Mouse (Mus musculus): ENCODE results near the gene Ifrd2. TPM values are rescaled to one million over a fixed set of nuclear protein-coding genes. Genes with fewer than 3 reads are reported as not detected.
A peak's percentile ranks its signal among the peaks of the same experiment; 100 is the strongest.

The Ifrd2 gene
- total and polyA plus RNA-seq, 2 experiments, result 21.5 to 54.6 TPM

DNA sequence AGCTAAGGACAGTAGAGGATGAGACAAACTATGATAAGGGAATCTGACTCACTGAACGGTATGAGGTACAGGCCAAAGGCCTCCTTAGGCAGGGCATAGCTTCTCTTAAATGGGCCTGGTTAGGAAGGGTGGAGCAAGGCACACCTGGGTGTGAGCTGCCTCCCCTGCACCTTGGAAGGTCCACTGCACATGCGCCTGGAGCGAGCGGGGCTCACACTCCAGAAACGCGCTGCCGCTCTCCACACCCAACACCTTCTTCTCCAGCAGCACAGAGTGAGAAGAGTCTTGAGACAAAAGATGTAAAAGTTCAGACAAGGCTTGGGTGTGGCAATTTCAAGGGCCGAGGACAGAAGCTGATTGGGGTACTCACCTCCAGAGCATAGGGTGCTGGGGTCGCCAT is 12.0 kb downstream of the Ifrd2 start:
- TF ChIP-seq CTCF (IDR thresholded peaks at IDR 0.05; ENCODE audit: low read depth, low read length), result no peak
- no peak for TF ChIP-seq POLR2A (IDR thresholded peaks at IDR 0.05; ENCODE audit: extremely low read depth, insufficient read depth, low read length)
- WGBS, result 88% methylated on average over 9 of the region's 9 CpGs
- Histone ChIP-seq H3K27ac (replicated peaks; ENCODE audit: insufficient read depth, low read depth, low read length) (no peak overlapping the region), H3K27me3 (ENCODE audit: control insufficient read depth, insufficient read depth, low read length) (no peaks in the 10 kb centered on the region), H3K36me3 (ENCODE audit: control insufficient read depth, insufficient read depth, low read length) (no peaks in the 10 kb centered on the region), H3K4me3 (ENCODE audit: insufficient read depth, low read depth, low read length) (no peak overlapping the region), H3K9ac (ENCODE audit: low read depth, low read length) (no peak overlapping the region), H3K4me1 (ENCODE audit: control insufficient read depth, insufficient read depth, low read length) (peaks cover 10% of the 10 kb centered on the region; the same call in 1 of the 2 replicates), H3K79me2 (ENCODE audit: control insufficient read depth, insufficient read depth, low read length) (no peaks in the 10 kb centered on the region)
- DNase-seq (ENCODE audit: extremely low read depth, low read depth, low spot score), result no peak

DNA sequence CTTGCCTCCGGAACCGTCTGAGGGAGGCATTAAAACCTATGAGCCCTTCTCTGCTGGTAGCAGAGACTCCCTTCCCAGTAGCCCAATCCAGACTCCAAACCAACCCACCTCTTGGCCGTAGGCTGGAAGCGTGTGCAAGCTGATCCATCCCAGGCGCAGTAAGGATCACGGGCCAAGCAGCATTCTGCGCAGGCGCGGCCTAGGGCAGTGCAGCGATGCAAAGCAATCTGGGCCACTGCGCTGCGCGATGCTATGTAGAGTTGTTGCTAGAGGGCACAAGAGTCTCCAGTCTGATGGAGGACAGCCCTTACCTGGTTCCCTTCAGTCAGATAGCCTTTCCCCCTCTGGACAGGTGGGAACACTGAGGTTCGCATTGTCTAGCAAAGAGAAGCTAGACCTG is 12.4 kb downstream of the Ifrd2 start:
- 90% methylated on average over 14 of the region's 14 CpGs for WGBS
- no peak overlapping the region for H3K4me3 ChIP-seq (ENCODE audit: insufficient read depth, low read depth, low read length)
- H3K27ac ChIP-seq (replicated peaks; ENCODE audit: insufficient read depth, low read depth, low read length), result no peak overlapping the region
- H3K4me1 ChIP-seq (ENCODE audit: control insufficient read depth, insufficient read depth, low read length), result peaks cover 10% of the 10 kb centered on the region; the same call in 1 of the 2 replicates
- TF ChIP-seq CTCF (IDR thresholded peaks at IDR 0.05; ENCODE audit: low read depth, low read length) (no peak), POLR2A (IDR thresholded peaks at IDR 0.05; ENCODE audit: extremely low read depth, insufficient read depth, low read length) (no peak)
- H3K36me3 ChIP-seq (ENCODE audit: control insufficient read depth, insufficient read depth, low read length), result no peaks in the 10 kb centered on the region
- no peaks in the 10 kb centered on the region for H3K79me2 ChIP-seq (ENCODE audit: control insufficient read depth, insufficient read depth, low read length)
- no peak overlapping the region for H3K9ac ChIP-seq (ENCODE audit: low read depth, low read length)
- H3K27me3 ChIP-seq (ENCODE audit: control insufficient read depth, insufficient read depth, low read length), result no peaks in the 10 kb centered on the region
- no peak for DNase-seq (ENCODE audit: extremely low read depth, low read depth, low spot score)

DNA sequence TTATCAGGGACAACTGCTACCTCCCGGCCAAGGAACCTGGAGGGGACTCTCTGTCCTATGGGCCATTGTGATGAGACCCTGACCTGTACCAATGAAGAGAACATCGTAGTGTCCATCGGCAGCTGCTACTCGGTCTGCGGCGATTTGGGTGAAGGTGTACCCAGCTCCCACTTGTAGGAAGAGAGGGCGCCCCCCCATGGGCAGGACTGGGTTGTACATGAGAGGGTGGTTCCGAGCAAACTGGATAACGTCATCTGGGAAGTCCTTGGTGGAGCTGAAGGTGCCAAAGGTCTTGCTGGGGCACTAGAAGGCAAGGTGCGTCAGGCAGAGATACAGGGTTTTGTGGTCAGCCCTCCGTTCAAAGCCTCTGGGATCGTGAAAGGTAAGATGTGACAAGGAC is 13.3 kb downstream of the Ifrd2 start:
- peaks cover 10% of the 10 kb centered on the region; the same call in 1 of the 2 replicates for H3K4me1 ChIP-seq (ENCODE audit: control insufficient read depth, insufficient read depth, low read length)
- peak; percentile 66 for DNase-seq (ENCODE audit: extremely low read depth, low read depth, low spot score)
- H3K4me3 ChIP-seq (ENCODE audit: insufficient read depth, low read depth, low read length), result no peak overlapping the region

DNA sequence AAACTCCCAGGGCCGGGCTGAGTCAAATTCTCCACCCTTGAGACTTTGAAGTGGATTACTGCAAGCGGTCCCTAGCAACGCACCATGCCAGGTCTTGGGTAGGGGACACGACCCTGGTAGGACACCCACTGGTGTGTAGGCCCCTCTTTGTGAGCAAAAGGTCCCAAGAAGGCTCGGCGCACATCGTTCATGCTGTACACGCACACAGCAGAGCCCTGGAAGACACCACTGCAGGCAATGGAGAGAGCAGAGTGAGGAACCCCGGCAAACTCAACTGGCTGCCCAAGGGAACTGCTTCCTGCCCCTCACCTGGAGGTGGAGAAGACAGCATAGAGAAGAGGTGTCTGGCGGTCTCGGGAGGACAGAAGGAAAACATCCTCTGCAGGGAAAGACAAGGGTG is 13.8 kb downstream of the Ifrd2 start:
- Histone ChIP-seq H3K27me3 (ENCODE audit: control insufficient read depth, insufficient read depth, low read length) (no peaks in the 10 kb centered on the region), H3K9ac (ENCODE audit: low read depth, low read length) (no peak overlapping the region), H3K27ac (replicated peaks; ENCODE audit: insufficient read depth, low read depth, low read length) (no peak overlapping the region), H3K4me3 (ENCODE audit: insufficient read depth, low read depth, low read length) (no peak overlapping the region), H3K4me1 (ENCODE audit: control insufficient read depth, insufficient read depth, low read length) (peaks cover 10% of the 10 kb centered on the region; the same call in 1 of the 2 replicates), H3K79me2 (ENCODE audit: control insufficient read depth, insufficient read depth, low read length) (no peaks in the 10 kb centered on the region), H3K36me3 (ENCODE audit: control insufficient read depth, insufficient read depth, low read length) (no peaks in the 10 kb centered on the region)
- no peak for TF ChIP-seq CTCF (IDR thresholded peaks at IDR 0.05; ENCODE audit: low read depth, low read length)
- TF ChIP-seq POLR2A (IDR thresholded peaks at IDR 0.05; ENCODE audit: extremely low read depth, insufficient read depth, low read length), result no peak
- no peak for DNase-seq (ENCODE audit: extremely low read depth, low read depth, low spot score)
- 89% methylated on average over 11 of the region's 11 CpGs for WGBS

More for the DNA sequence above, 13.3 kb downstream of the Ifrd2 start:
- H3K27me3 ChIP-seq (ENCODE audit: control insufficient read depth, insufficient read depth, low read length), result no peaks in the 10 kb centered on the region
- H3K36me3 ChIP-seq (ENCODE audit: control insufficient read depth, insufficient read depth, low read length), result no peaks in the 10 kb centered on the region
- no peaks in the 10 kb centered on the region for H3K79me2 ChIP-seq (ENCODE audit: control insufficient read depth, insufficient read depth, low read length)
- H3K27ac ChIP-seq (replicated peaks; ENCODE audit: insufficient read depth, low read depth, low read length), result no peak overlapping the region
- TF ChIP-seq POLR2A (IDR thresholded peaks at IDR 0.05; ENCODE audit: extremely low read depth, insufficient read depth, low read length), result no peak
- peak; percentile 64 for TF ChIP-seq CTCF (IDR thresholded peaks at IDR 0.05; ENCODE audit: low read depth, low read length)
- 64% methylated on average over 12 of the region's 12 CpGs for WGBS
- no peak overlapping the region for H3K9ac ChIP-seq (ENCODE audit: low read depth, low read length)

DNA sequence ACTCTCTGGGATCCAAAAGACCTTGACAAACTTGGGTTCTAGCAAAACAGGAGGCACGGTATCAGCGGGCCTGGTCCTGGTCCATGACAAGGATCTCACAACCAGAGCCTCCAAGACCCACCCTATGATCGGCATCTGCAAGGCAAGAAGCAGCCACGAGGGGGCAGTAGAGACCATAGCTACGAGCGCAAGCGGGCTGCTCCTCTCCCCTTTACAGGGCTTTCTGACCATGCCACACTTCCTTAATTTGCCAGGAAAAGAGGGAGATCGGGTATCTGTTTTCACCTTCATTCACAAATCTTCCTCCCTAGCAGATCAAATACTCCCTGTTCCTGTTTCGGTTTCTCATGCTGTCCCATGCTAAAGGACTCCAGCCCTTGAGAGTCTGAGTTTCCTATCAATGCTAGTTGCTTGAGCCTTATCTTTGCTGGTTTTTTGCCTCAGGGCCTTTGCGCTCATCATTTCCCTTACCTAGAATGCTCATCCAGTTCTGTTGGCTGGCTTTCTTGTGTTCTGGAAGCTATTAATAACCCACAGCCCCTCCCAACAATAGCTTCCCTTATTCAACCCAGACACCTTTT is 14.7 kb downstream of the Ifrd2 start:
- TF ChIP-seq CTCF (IDR thresholded peaks at IDR 0.05; ENCODE audit: low read depth, low read length) (peak; percentile 99), POLR2A (IDR thresholded peaks at IDR 0.05; ENCODE audit: extremely low read depth, insufficient read depth, low read length) (no peak)
- Histone ChIP-seq H3K27me3 (ENCODE audit: control insufficient read depth, insufficient read depth, low read length) (no peaks in the 10 kb centered on the region), H3K9ac (ENCODE audit: low read depth, low read length) (no peak overlapping the region), H3K79me2 (ENCODE audit: control insufficient read depth, insufficient read depth, low read length) (no peaks in the 10 kb centered on the region), H3K36me3 (ENCODE audit: control insufficient read depth, insufficient read depth, low read length) (no peaks in the 10 kb centered on the region), H3K27ac (replicated peaks; ENCODE audit: insufficient read depth, low read depth, low read length) (no peak overlapping the region), H3K4me1 (ENCODE audit: control insufficient read depth, insufficient read depth, low read length) (peaks cover 10% of the 10 kb centered on the region; the same call in 1 of the 2 replicates), H3K4me3 (ENCODE audit: insufficient read depth, low read depth, low read length) (no peak overlapping the region)
- peak; percentile 63 for DNase-seq (ENCODE audit: extremely low read depth, low read depth, low spot score)
- 11% methylated on average over 10 of the region's 10 CpGs for WGBS

DNA sequence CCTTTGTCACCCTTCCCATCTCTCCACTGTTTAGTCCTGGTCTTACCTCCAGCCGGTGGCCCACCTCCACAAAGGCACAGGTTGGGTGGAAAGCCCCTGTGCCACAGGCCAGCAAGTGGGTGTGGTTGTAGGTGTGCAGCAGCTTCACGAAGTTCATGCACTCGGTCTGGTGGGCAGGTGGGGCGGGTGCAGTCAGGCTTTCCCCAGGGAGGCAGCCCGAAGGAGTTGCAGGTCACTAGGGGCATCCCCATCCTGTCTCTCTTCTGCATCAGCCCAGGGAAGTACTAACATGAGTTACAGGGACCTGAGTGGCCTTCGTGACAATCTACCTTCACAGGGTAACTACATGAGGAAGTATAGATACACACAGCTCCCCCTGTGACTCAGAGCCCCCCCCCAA is 15.8 kb downstream of the Ifrd2 start:
- no peak overlapping the region for H3K4me3 ChIP-seq (ENCODE audit: insufficient read depth, low read depth, low read length)
- peaks cover 7% of the 10 kb centered on the region; the same call in 1 of the 2 replicates for H3K4me1 ChIP-seq (ENCODE audit: control insufficient read depth, insufficient read depth, low read length)
- DNase-seq (ENCODE audit: extremely low read depth, low read depth, low spot score), result no peak
- H3K79me2 ChIP-seq (ENCODE audit: control insufficient read depth, insufficient read depth, low read length), result no peaks in the 10 kb centered on the region
- no peak for TF ChIP-seq CTCF (IDR thresholded peaks at IDR 0.05; ENCODE audit: low read depth, low read length)
- no peak for TF ChIP-seq POLR2A (IDR thresholded peaks at IDR 0.05; ENCODE audit: extremely low read depth, insufficient read depth, low read length)
- no peak overlapping the region for H3K27ac ChIP-seq (replicated peaks; ENCODE audit: insufficient read depth, low read depth, low read length)
- 86% methylated on average over 6 of the region's 6 CpGs for WGBS
- H3K9ac ChIP-seq (ENCODE audit: low read depth, low read length), result no peak overlapping the region
- H3K27me3 ChIP-seq (ENCODE audit: control insufficient read depth, insufficient read depth, low read length), result no peaks in the 10 kb centered on the region
- H3K36me3 ChIP-seq (ENCODE audit: control insufficient read depth, insufficient read depth, low read length), result no peaks in the 10 kb centered on the region

All from liver, adult 2 months (tissue).